Mouse (Mus musculus) bone marrow, adult 2 months (tissue): ENCODE measurements around the gene Zfp719. TPM values are rescaled to one million over a fixed set of nuclear protein-coding genes. Genes with fewer than 3 reads are reported as not detected.

Experiments used
- H3K27ac ChIP-seq: fragments of 200-500 bp; 2 replicates; pipeline ENCODE4 v1.5.1; 2012; ENCODE audit warnings: low read depth, mild to moderate bottlenecking, control low read depth, inconsistent platforms, low read length; ENCODE audit not compliant: control insufficient read depth, poor library complexity, insufficient read depth
- H3K4me1 ChIP-seq: fragments of 200-500 bp; 2 replicates; pipeline ENCODE4 v1.6.1; 2011; ENCODE audit warnings: low read length; ENCODE audit not compliant: control insufficient read depth, insufficient read depth
- H3K4me3 ChIP-seq: fragments of 200-500 bp; replicated peaks from 2 replicates; pipeline ENCODE3; 2011; ENCODE audit warnings: mild to moderate bottlenecking, low read depth, low read length, control low read depth; ENCODE audit not compliant: control insufficient read depth
- CTCF ChIP-seq: fragments of 200-500 bp; IDR thresholded peaks from 2 replicates; pipeline ENCODE4 v1.5.1; 2011; ENCODE audit warnings: low read length, control low read depth; ENCODE audit not compliant: control insufficient read depth, insufficient read depth
- POLR2A ChIP-seq: fragments of 200-500 bp; IDR thresholded peaks from 2 replicates; pipeline ENCODE4 v1.6.1; 2011; ENCODE audit warnings: low read depth, mild to moderate bottlenecking, control low read depth, low read length, borderline replicate concordance; ENCODE audit not compliant: control insufficient read depth
- WGBS: fragments of 180-500 bp; shearing (Covaris S2); methylation state at CpG from one replicate; pipeline ENCODE4 v1.1.7; 2018; 5-methylcytosine and 5-hydroxymethylcytosine counted together
- polyA plus RNA-seq: library from polyadenylated mRNA; stranded (reverse); fragments of >200 nt; gene quantifications from 2 replicates; pipeline ENCODE4 v1.2.4, GENCODE M21; 2011; ENCODE audit warnings: low replicate concordance; ENCODE audit not compliant: missing spikeins, insufficient read depth, insufficient read length

Gene Zfp719
- polyA plus RNA-seq, 1 experiment, result 1.7 TPM

- Histone ChIP-seq H3K4me3 (no peak overlapping the region), H3K27ac (no peak overlapping the region), H3K4me1 (no peaks in the 10 kb centered on the region)
- WGBS, result 46% methylated on average over 2 of the region's 2 CpGs
- TF ChIP-seq POLR2A (no peak), CTCF (no peak)
These were observed 8.2 kb upstream of the Zfp719 start for GRCm38 (mm10) chr7:43571216-43571615.

DNA sequence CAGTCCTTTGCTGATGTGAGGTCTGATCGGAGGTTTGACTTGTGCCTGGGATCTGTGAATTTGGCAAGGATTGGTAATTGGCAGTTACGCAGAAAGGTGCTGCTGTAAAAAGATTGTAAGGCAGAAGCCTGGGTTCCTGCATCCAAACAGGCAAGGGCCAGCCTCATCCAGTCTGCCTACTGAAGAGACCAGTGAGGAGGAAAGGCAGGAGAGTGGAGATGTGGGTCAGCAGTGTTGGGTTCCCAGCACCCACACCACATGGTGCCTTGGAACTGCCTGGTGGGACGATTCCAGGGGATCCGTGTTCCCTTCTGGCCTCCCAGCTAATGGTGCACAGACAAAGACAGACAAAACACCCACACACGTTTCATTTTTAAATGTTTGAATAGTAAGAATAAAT, 1.1 kb downstream of the Zfp719 start:
- peaks cover 3% of the 10 kb centered on the region for H3K4me1 ChIP-seq
- H3K4me3 ChIP-seq, result no peak overlapping the region
- TF ChIP-seq CTCF, result no peak
- no peak for TF ChIP-seq POLR2A
- 76% methylated on average over 5 of the region's 5 CpGs for WGBS
- H3K27ac ChIP-seq, result no peak overlapping the region

- 80% methylated on average over 5 of the region's 5 CpGs for WGBS
- Histone ChIP-seq H3K4me1 (peaks cover 3% of the 10 kb centered on the region), H3K27ac (no peak overlapping the region), H3K4me3 (no peak overlapping the region)
- TF ChIP-seq CTCF (peak; percentile 34; the same call in 1 of the 2 replicates), POLR2A (no peak)
These were observed 5.4 kb downstream of the Zfp719 start for GRCm38 (mm10) chr7:43584790-43585189.

DNA sequence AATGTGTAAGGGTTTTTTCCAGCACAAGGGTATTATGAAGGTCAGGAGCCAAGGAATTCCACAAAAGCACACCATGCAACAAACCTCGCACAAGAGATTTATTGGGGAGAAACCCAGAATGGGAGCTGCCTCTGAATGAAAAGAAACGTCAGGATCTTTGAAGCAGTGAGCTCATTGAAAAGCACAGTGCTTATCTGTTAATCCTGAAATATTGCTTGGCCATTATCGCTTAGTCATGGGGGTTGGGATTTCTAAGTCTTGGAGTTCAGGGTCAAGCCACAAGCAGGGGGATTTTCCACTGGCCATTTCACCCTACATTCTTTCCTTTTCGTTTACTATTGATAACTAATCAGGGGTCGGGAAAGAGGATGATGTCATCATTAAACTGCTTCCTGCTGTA, 22.5 kb downstream of the Zfp719 start:
- no peak overlapping the region for H3K4me3 ChIP-seq
- H3K27ac ChIP-seq, result no peak overlapping the region
- H3K4me1 ChIP-seq, result no peaks in the 10 kb centered on the region
- WGBS, result 60% methylated on average over 5 of the region's 5 CpGs
- TF ChIP-seq POLR2A (no peak), CTCF (no peak)

DNA sequence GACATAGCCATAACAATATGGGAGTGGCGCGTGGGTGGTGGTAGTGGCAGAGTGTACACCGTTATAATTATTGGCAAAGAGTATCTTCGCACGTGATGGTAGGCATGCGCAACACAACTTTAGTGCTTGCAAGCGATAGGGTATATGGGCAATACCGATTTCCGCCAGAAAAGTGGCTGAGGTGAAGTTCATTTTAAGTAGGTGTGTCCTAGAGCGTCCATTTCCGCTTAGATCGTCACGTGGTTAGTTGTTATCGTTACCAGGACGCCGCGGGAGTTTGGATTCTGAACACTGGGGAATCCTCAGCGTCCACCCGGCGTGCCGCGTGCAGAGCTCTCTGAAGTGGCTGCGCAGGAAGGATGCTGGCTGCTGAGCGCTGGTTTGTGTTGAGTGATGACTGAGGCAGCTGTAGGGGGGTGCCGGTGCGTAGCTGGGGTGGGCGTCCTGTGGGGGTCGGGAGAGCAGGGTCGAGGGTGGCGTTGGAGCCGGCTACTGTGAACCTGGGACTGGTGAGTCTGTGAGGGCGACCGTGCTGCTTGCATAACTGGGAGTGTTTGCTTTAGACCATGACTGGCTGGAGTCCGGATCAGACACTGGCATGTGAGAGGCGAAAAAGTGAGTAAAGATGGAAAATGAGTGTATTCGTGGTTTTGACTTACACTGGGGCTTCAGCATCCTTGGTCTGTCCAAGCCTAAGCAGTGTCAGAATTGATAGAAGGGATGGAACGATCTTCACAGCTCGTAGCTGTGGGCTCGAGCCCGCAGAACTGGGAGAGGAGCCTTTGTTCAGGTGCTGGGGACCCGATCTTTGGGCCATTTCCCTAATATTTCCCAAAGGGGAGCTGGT, 27.7 kb downstream of the Zfp719 start, which contains the start of gene Zfp819:
Gene Zfp819 (plus strand): TSS at position 274 of the 847 bp plus-strand sequence.
- Histone ChIP-seq H3K4me3 (no peak within 1 kb of the TSS), H3K27ac (no peak within 1 kb of the TSS), H3K4me1 (no peaks in the 10 kb centered on the region; the same call in 1 of the 2 replicates)
- TF ChIP-seq POLR2A, result no peak
- no peak for TF ChIP-seq CTCF
- WGBS, result 18% methylated on average over 41 of the region's 41 CpGs

GRCm38 (mm10) chr7:43607743-43608287, 28.4 kb downstream of the Zfp719 start:
- 27% methylated on average over 5 of the region's 5 CpGs for WGBS
- Histone ChIP-seq H3K4me1 (no peaks in the 10 kb centered on the region; the same call in 1 of the 2 replicates), H3K4me3 (no peak overlapping the region), H3K27ac (no peak overlapping the region)
- TF ChIP-seq CTCF (no peak), POLR2A (no peak)

DNA sequence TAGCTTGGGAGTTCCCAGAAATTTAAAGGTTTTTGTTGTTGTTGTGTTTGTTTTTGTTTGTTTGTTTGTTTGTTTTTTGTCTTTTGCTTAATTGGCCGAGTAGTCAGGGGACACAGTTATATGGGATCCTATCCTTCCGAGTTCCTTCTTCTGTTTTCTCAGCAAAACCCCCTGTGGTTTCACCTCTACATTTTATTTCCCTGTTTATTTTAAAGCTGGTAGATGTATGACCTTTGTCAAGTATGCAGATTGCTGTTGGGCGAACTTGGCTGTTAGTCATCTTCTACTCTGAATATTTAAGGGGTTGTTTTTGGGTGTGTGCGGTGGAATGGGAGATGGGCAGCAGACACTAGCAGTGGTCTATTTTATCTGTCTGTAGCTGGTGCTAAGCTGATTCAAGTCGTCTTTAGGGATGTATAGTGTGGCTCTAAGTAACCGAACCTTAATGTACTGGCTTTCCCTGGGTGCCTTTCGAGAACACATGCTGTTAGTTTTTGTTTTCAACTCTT, 29.0 kb downstream of the Zfp719 start:
- WGBS, result 60% methylated on average over 7 of the region's 7 CpGs
- TF ChIP-seq CTCF, result no peak
- TF ChIP-seq POLR2A, result no peak
- no peak overlapping the region for H3K4me3 ChIP-seq
- H3K4me1 ChIP-seq, result no peaks in the 10 kb centered on the region; the same call in 1 of the 2 replicates
- H3K27ac ChIP-seq, result no peak overlapping the region

DNA sequence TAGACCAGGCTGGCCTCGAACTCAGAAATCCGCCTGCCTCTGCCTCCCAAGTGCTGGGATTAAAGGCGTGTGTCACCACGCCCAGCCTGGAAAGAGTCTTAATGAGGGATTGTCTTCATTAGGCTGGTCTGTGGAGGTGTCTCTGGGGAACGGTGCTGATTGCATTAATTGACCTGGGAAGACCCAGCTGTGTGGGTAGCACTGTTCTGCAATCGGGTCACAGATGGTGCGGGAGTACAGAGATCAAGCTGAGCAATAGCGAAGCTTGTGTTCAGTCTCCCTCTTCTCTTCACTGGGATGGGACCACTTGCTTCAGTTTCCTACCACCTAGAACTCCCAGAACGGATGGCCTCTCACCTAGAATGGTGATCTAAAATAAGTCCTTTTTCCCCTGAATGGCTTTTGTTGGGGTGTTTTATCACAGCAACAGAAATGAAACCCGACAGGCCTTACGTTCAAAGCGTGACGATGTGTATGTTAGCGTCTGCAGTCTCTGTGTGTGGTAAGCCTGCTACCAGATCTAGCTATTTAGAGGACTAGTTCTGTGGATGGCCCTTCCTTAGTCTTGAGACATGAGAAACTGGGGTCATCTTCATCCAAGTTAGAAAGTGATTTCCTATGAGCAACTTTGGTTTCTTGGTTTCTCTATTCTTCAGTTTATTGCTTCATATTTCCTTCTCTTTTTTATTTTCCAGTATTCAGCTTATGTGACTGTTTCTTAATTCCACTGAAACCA, 34.6 kb downstream of the Zfp719 start:
- TF ChIP-seq POLR2A, result no peak
- no peak overlapping the region for H3K4me3 ChIP-seq
- peak overlapping the region; percentile 26; the same call in 1 of the 2 replicates for H3K27ac ChIP-seq
- WGBS, result 44% methylated on average over 14 of the region's 14 CpGs
- H3K4me1 ChIP-seq, result peaks cover 3% of the 10 kb centered on the region; the same call in 1 of the 2 replicates
